Mouse (Mus musculus) thymus, adult 2 months (tissue): ENCODE results near the gene Tk1.

Source experiments
- CTCF ChIP-seq: fragments of 200-500 bp; IDR thresholded peaks from 2 replicates; pipeline ENCODE4 v1.5.1; 2012; ENCODE audit warnings: mild to moderate bottlenecking, control low read depth, low read length, moderate library complexity, borderline replicate concordance; ENCODE audit not compliant: control insufficient read depth, poor library complexity, insufficient read depth; ENCODE audit errors: extremely low read depth
- POLR2A ChIP-seq: fragments of 200-500 bp; IDR thresholded peaks from 2 replicates; pipeline ENCODE4 v1.6.1; 2012; ENCODE audit warnings: mild to moderate bottlenecking, low read length, control low read depth, moderate library complexity; ENCODE audit not compliant: control insufficient read depth, poor library complexity, insufficient read depth; ENCODE audit errors: extremely low read depth

- no peak for TF ChIP-seq CTCF
- TF ChIP-seq POLR2A = no peak
Measured at GRCm38 (mm10) chr11:117847593-117848215, 21.8 kb upstream of the Tk1 start.
